Comparison of ENCODE assay signal across 9 mouse cellular contexts in genomic region chr8:70699116-70699833, GRCm38 (mm10). TPM values are rescaled to one million over a fixed set of nuclear protein-coding genes. Genes with fewer than 3 reads are reported as not detected.
DNase-seq lines count a peak whose midpoint lies in the region; ATAC-seq and TF ChIP-seq lines count a peak whose summit lies in the region.
"Had no signal": no experiment of that assay in that cellular context is flagged by ENCODE, and none has a peak within 500 bp of the region (broad histone marks: within the 10 kb centered on the region; RNA-seq: fewer than 3 reads in every experiment).

No protein-coding gene starts in this region.

- H3K27ac ChIP-seq in embryonic facial prominence, embryonic 10.5 days (replicated peaks) = peak overlapping the region; percentile 97
- H3K27ac ChIP-seq in heart, embryonic 15.5 days = peak overlapping the region; percentile 98
- peak overlapping the region; percentile 97 for H3K27ac ChIP-seq in midbrain, postnatal 0 days (ENCODE audit: low read depth, low read length)

- H3K4me3 ChIP-seq in E14TG2a.4 (replicated peaks; ENCODE audit: low read length) = peak overlapping the region; percentile 90
- H3K4me3 ChIP-seq in embryonic facial prominence, embryonic 10.5 days = peak overlapping the region; percentile 97
- H3K4me3 ChIP-seq in heart, embryonic 15.5 days = peak overlapping the region; percentile 87
- H3K4me3 ChIP-seq in midbrain, postnatal 0 days (ENCODE audit: low read depth, low read length) = peak overlapping the region; percentile 92

- H3K9ac ChIP-seq in heart, embryonic 15.5 days = peak overlapping the region; percentile 96
- peak overlapping the region; percentile 97 for H3K9ac ChIP-seq in midbrain, postnatal 0 days (replicated peaks; ENCODE audit: low read length, poor library complexity, severe bottlenecking)

- ATAC-seq in heart, embryonic 15.5 days (replicated peaks; ENCODE audit: insufficient number of reproducible peaks, insufficient read depth, low FRiP score, low read depth) = peak; percentile 4; the same call in 1 of the 2 replicates
- ATAC-seq in midbrain, postnatal 0 days (ENCODE audit: low FRiP score) = peak; percentile 20

- peaks cover 4% of the 10 kb centered on the region; the same call in 1 of the 2 replicates for H3K36me3 ChIP-seq in E14TG2a.4 (ENCODE audit: insufficient read depth, low read length)
- H3K36me3 ChIP-seq in embryonic facial prominence, embryonic 10.5 days (replicated peaks) = peaks cover 30% of the 10 kb centered on the region
- H3K36me3 ChIP-seq in heart, embryonic 15.5 days = no peaks in the 10 kb centered on the region; the same call in 1 of the 2 replicates
- H3K36me3 ChIP-seq in midbrain, postnatal 0 days (ENCODE audit: insufficient read depth, low read length) = no peaks in the 10 kb centered on the region

- peaks cover 46% of the 10 kb centered on the region for H3K4me1 ChIP-seq in E14TG2a.4 (replicated peaks; ENCODE audit: low read depth, low read length)
- H3K4me1 ChIP-seq in embryonic facial prominence, embryonic 10.5 days = peaks cover 67% of the 10 kb centered on the region
- peaks cover 58% of the 10 kb centered on the region for H3K4me1 ChIP-seq in heart, embryonic 15.5 days (replicated peaks)
- H3K4me1 ChIP-seq in midbrain, postnatal 0 days (ENCODE audit: insufficient read depth, low read length) = peaks cover 16% of the 10 kb centered on the region

- TF ChIP-seq CTCF in E14TG2a.4 (conservative IDR thresholded peaks at IDR 0.05; ENCODE audit: low read length) = no peak
- peak; percentile 21; the same call in 1 of the 2 replicates for TF ChIP-seq CTCF in midbrain, postnatal 0 days (IDR thresholded peaks at IDR 0.05)

- peak; percentile 50 to 54 for DNase-seq in frontal cortex, postnatal 14 days (ENCODE audit: low spot score in 2 of 2)
- no peak for DNase-seq in frontal cortex, postnatal 10 days (ENCODE audit: low spot score in 2 of 2)
- no peak for DNase-seq in embryonic facial prominence, embryonic 10.5 days (ENCODE audit: low spot score)
- peak; percentile 58 for DNase-seq in layer of hippocampus, adult 9-11 months
- no peak for DNase-seq in midbrain, postnatal 0 days (ENCODE audit: low spot score)
- DNase-seq in urinary bladder, postnatal 36 days (ENCODE audit: low spot score in 2 of 2) = peak; percentile 59 to 64

- WGBS in embryonic facial prominence, embryonic 10.5 days = under 1% methylated on average over 89 of the region's 89 CpGs
- under 1% methylated on average over 86 of the region's 89 CpGs for WGBS in heart, embryonic 15.5 days
- WGBS in midbrain, postnatal 0 days = under 1% methylated on average over 58 of the region's 89 CpGs

- peak overlapping the region; percentile 77 for H3K4me2 ChIP-seq in heart, embryonic 15.5 days
- H3K4me2 ChIP-seq in midbrain, postnatal 0 days (ENCODE audit: low read depth, low read length, poor library complexity, severe bottlenecking) = peak overlapping the region; percentile 64

- no peaks in the 10 kb centered on the region for H3K9me3 ChIP-seq in E14TG2a.4 (ENCODE audit: low read length)
- no peaks in the 10 kb centered on the region for H3K9me3 ChIP-seq in embryonic facial prominence, embryonic 10.5 days
- H3K9me3 ChIP-seq in heart, embryonic 15.5 days (replicated peaks) = no peaks in the 10 kb centered on the region
- H3K9me3 ChIP-seq in midbrain, postnatal 0 days (ENCODE audit: low read length) = no peaks in the 10 kb centered on the region

- H3K27me3 ChIP-seq in E14TG2a.4 (ENCODE audit: insufficient read depth, low read length) = no peaks in the 10 kb centered on the region
- peaks cover 10% of the 10 kb centered on the region for H3K27me3 ChIP-seq in embryonic facial prominence, embryonic 10.5 days (replicated peaks; ENCODE audit: low read depth, poor library complexity, severe bottlenecking)
- H3K27me3 ChIP-seq in heart, embryonic 15.5 days = no peaks in the 10 kb centered on the region
- H3K27me3 ChIP-seq in midbrain, postnatal 0 days (ENCODE audit: insufficient read depth, low read length) = no peaks in the 10 kb centered on the region

RNA-seq across cellular contexts. Expression of gene Jund, which starts 0.5 kb away (rescaled TPM):
- polyA plus RNA-seq in embryonic facial prominence, embryonic 10.5 days (2016; fragmentation: Nextera tagmentation; extraction: Ambion mirVana) = 58.7 and 61.7 TPM in 2 replicates
- polyA plus RNA-seq in heart, embryonic 15.5 days (2015; fragmentation: Nextera tagmentation; extraction: Ambion mirVana) = 79.8 and 89.0 TPM in 2 replicates
- total RNA-seq in midbrain, postnatal 0 days (2014; rRNA removed) = 470 and 553 TPM in 2 replicates
- polyA plus RNA-seq in midbrain, postnatal 0 days (2015; fragmentation: Nextera tagmentation; extraction: Ambion mirVana) = 91.0 and 99.3 TPM in 2 replicates

RNA-seq across cellular contexts. Expression of gene Iqcn, which starts 4.0 kb away (rescaled TPM):
- polyA plus RNA-seq in embryonic facial prominence, embryonic 10.5 days (2016; fragmentation: Nextera tagmentation; extraction: Ambion mirVana) = 0.05 TPM in 1 of 2 replicates, not detected in the other
- polyA plus RNA-seq in heart, embryonic 15.5 days (2015; fragmentation: Nextera tagmentation; extraction: Ambion mirVana) = 0.04 TPM in 2 replicates
- total RNA-seq in midbrain, postnatal 0 days (2014; rRNA removed) = 0.22 TPM in 1 of 2 replicates, not detected in the other
- polyA plus RNA-seq in midbrain, postnatal 0 days (2015; fragmentation: Nextera tagmentation; extraction: Ambion mirVana) = 0.06 and 0.07 TPM in 2 replicates

RNA-seq across cellular contexts. Expression of gene Gm3336, which starts 19.1 kb away (rescaled TPM):
- polyA plus RNA-seq in embryonic facial prominence, embryonic 10.5 days (2016; fragmentation: Nextera tagmentation; extraction: Ambion mirVana) = not detected in 2 replicates
- not detected in 2 replicates for polyA plus RNA-seq in heart, embryonic 15.5 days (2015; fragmentation: Nextera tagmentation; extraction: Ambion mirVana)
- total RNA-seq in midbrain, postnatal 0 days (2014; rRNA removed) = not detected in 2 replicates
- not detected in 2 replicates for polyA plus RNA-seq in midbrain, postnatal 0 days (2015; fragmentation: Nextera tagmentation; extraction: Ambion mirVana)
- total RNA-seq: hematopoietic stem cell, adult 5-6 weeks had no signal

RNA-seq across cellular contexts. Expression of gene Pde4c, which starts 24.2 kb away (rescaled TPM):
- polyA plus RNA-seq in embryonic facial prominence, embryonic 10.5 days (2016; fragmentation: Nextera tagmentation; extraction: Ambion mirVana) = 0.20 and 0.69 TPM in 2 replicates
- polyA plus RNA-seq in heart, embryonic 15.5 days (2015; fragmentation: Nextera tagmentation; extraction: Ambion mirVana) = 0.19 and 0.32 TPM in 2 replicates
- total RNA-seq in midbrain, postnatal 0 days (2014; rRNA removed) = 0.77 and 1.5 TPM in 2 replicates
- polyA plus RNA-seq in midbrain, postnatal 0 days (2015; fragmentation: Nextera tagmentation; extraction: Ambion mirVana) = 0.21 and 0.39 TPM in 2 replicates

RNA-seq across cellular contexts. Expression of gene Lsm4, which starts 26.2 kb away (rescaled TPM):
- polyA plus RNA-seq in embryonic facial prominence, embryonic 10.5 days (2016; fragmentation: Nextera tagmentation; extraction: Ambion mirVana) = 347 and 351 TPM in 2 replicates
- 256 and 281 TPM in 2 replicates for polyA plus RNA-seq in heart, embryonic 15.5 days (2015; fragmentation: Nextera tagmentation; extraction: Ambion mirVana)
- 140 and 312 TPM in 2 replicates for total RNA-seq in midbrain, postnatal 0 days (2014; rRNA removed)
- 157 and 169 TPM in 2 replicates for polyA plus RNA-seq in midbrain, postnatal 0 days (2015; fragmentation: Nextera tagmentation; extraction: Ambion mirVana)

Comparison
In these comparisons a context has a peak if more than half of its experiments do, and no peak if none do; other contexts are left out.
1. DNase-seq: peak in frontal cortex, postnatal 14 days (2 of 2), layer of hippocampus, adult 9-11 months (single experiment) and urinary bladder, postnatal 36 days (2 of 2); none in frontal cortex, postnatal 10 days (0 of 2), embryonic facial prominence, embryonic 10.5 days (single experiment) and midbrain, postnatal 0 days (single experiment).
2. Peak in every context shown above with its lines, with median percentiles within 50 percentile points of each other: H3K4me3 ChIP-seq and H3K27ac ChIP-seq.